Mouse (Mus musculus): ENCODE measurements around the gene Hps6.

Gene Hps6

GRCm38 (mm10) chr19:46045696-46046311, 42.5 kb downstream of the Hps6 start:
- DNase-seq: peak; percentile 50

GRCm38 (mm10) chr19:46046621-46047025, 43.3 kb downstream of the Hps6 start:
- DNase-seq: no peak

- no peak for DNase-seq
These were observed 44.1 kb downstream of the Hps6 start for GRCm38 (mm10) chr19:46047426-46047825.

GRCm38 (mm10) chr19:46049129-46049528, 45.8 kb downstream of the Hps6 start:
- no peak for DNase-seq

- no peak for DNase-seq
These were observed 47.2 kb downstream of the Hps6 start for GRCm38 (mm10) chr19:46050462-46050861.
